Comparison of ENCODE assay signal across 22 mouse cellular contexts in the genomic region with DNA sequence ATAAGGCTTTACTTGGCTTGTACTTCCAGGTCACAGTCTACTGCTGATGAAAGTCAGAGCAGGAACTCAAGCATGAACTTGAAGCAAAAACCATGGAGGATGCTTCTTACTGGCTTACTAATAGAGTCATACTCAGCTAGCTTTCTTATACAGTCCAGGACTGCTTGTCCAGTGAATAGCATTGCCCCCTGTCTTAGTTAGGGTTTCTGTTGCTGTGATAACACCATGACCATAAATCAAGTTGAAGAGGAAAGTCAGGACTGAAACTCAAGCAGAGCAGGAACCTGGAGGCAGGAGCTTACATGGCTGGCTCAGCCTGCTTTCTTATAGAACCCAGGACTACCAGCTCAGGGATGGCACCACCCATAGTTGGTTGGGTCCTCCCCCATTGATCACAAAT.
DNase-seq lines count a peak whose midpoint lies in the region; ATAC-seq and TF ChIP-seq lines count a peak whose summit lies in the region.
"Had no signal": no experiment of that assay in that cellular context is flagged by ENCODE, and none has a peak within 500 bp of the region (broad histone marks: within the 10 kb centered on the region; RNA-seq: fewer than 3 reads in every experiment).

No protein-coding gene starts in this region.

- ATAC-seq in kidney, embryonic 14.5 days (ENCODE audit: low FRiP score, low TSS enrichment), result peak; percentile 64; the same call in 1 of the 2 replicates
- peak; percentile 60 for ATAC-seq in kidney, embryonic 15.5 days (replicated peaks; ENCODE audit: low FRiP score)
- ATAC-seq in kidney, postnatal 0 days (replicated peaks; ENCODE audit: low FRiP score, low read depth), result no peak
- ATAC-seq: activated CD4-positive, CD25-positive, alpha-beta regulatory T cell, adult 4 months; CD4-positive, CD25-positive, alpha-beta regulatory T cell, adult 4 months; Patski had no signal

- H3K27ac ChIP-seq in kidney, embryonic 14.5 days (ENCODE audit: low read depth, low read length), result no peak overlapping the region
- H3K27ac ChIP-seq in kidney, embryonic 15.5 days, result no peak overlapping the region
- H3K27ac ChIP-seq in kidney, postnatal 0 days, result no peak overlapping the region

- no peak overlapping the region for H3K4me3 ChIP-seq in kidney, embryonic 14.5 days (ENCODE audit: low read length)
- no peak overlapping the region for H3K4me3 ChIP-seq in kidney, embryonic 15.5 days (replicated peaks)
- H3K4me3 ChIP-seq in kidney, postnatal 0 days (replicated peaks; ENCODE audit: low read depth, low read length), result no peak overlapping the region

- intact Hi-C loops in heart, postnatal 10 days (cut with DNase I), result loop anchor here (10.0 kb wide), 1 partner anchor 191 kb away; no protein-coding TSS in a partner anchor

- no peaks in the 10 kb centered on the region for H3K36me3 ChIP-seq in kidney, embryonic 14.5 days (ENCODE audit: control insufficient read depth, insufficient read depth, low read length)
- no peaks in the 10 kb centered on the region for H3K36me3 ChIP-seq in kidney, embryonic 15.5 days
- no peaks in the 10 kb centered on the region for H3K36me3 ChIP-seq in kidney, postnatal 0 days (ENCODE audit: insufficient read depth, low read length)
- H3K36me3 ChIP-seq: G1E had no signal

- H3K4me1 ChIP-seq in kidney, embryonic 14.5 days (ENCODE audit: control insufficient read depth, insufficient read depth, low read length), result no peaks in the 10 kb centered on the region
- 0 out of 2 replicates have a peak, but pooled peaks cover 4% of the 10 kb centered on the region for H3K4me1 ChIP-seq in kidney, embryonic 15.5 days
- no peaks in the 10 kb centered on the region for H3K4me1 ChIP-seq in kidney, postnatal 0 days (replicated peaks; ENCODE audit: insufficient read depth, low read length)

- TF ChIP-seq CTCF in kidney, postnatal 0 days (IDR thresholded peaks at IDR 0.05; ENCODE audit: low read depth), result no peak

- peak; percentile 41 for DNase-seq in heart, adult 11 months
- no peak for DNase-seq in heart, postnatal 10 days
- no peak for DNase-seq in kidney, postnatal 4 days
- no peak for DNase-seq in kidney, adult 18-20 months
- peak; percentile 40 for DNase-seq in kidney, postnatal 0 days (ENCODE audit: low spot score)
- DNase-seq in kidney, adult 11 months, result no peak
- DNase-seq: adrenal gland, adult 2 months; adrenal gland, adult 8-10 months; adrenal gland, postnatal 10 days; adrenal gland, postnatal 14 days; adrenal gland, postnatal 25 days; adrenal gland, postnatal 36 days; B cell, adult 2 months; cerebellum, adult 11 months; cerebellum, adult 11-12 months had no signal

- H3K9me3 ChIP-seq in kidney, embryonic 14.5 days (ENCODE audit: control insufficient read depth, low read length), result peaks cover 6% of the 10 kb centered on the region; the same call in 1 of the 2 replicates
- H3K9me3 ChIP-seq in kidney, embryonic 15.5 days (replicated peaks), result no peaks in the 10 kb centered on the region
- no peaks in the 10 kb centered on the region for H3K9me3 ChIP-seq in kidney, postnatal 0 days (replicated peaks; ENCODE audit: low read length)

- H3K4me2 ChIP-seq in kidney, embryonic 14.5 days (replicated peaks; ENCODE audit: low read depth, low read length), result no peak overlapping the region
- H3K4me2 ChIP-seq in kidney, embryonic 15.5 days, result no peak overlapping the region
- no peak overlapping the region for H3K4me2 ChIP-seq in kidney, postnatal 0 days (ENCODE audit: low read length)

- H3K9ac ChIP-seq in kidney, embryonic 14.5 days (ENCODE audit: low read depth, low read length), result no peak overlapping the region
- no peak overlapping the region for H3K9ac ChIP-seq in kidney, embryonic 15.5 days
- no peak overlapping the region for H3K9ac ChIP-seq in kidney, postnatal 0 days (ENCODE audit: low read depth, low read length)

- no peaks in the 10 kb centered on the region for H3K27me3 ChIP-seq in kidney, embryonic 14.5 days (ENCODE audit: control insufficient read depth, insufficient read depth, low read length)
- H3K27me3 ChIP-seq in kidney, embryonic 15.5 days, result no peaks in the 10 kb centered on the region
- H3K27me3 ChIP-seq in kidney, postnatal 0 days (ENCODE audit: insufficient read depth, low read length), result no peaks in the 10 kb centered on the region
- H3K27me3 ChIP-seq: CH12.LX, Patski had no signal

Comparison
In these comparisons a context has a peak if more than half of its experiments do, and no peak if none do; other contexts are left out.
1. DNase-seq: peak in heart, adult 11 months (single experiment) and kidney, postnatal 0 days (single experiment); none in heart, postnatal 10 days (0 of 2), kidney, postnatal 4 days (0 of 2), kidney, adult 18-20 months (single experiment) and kidney, adult 11 months (single experiment).